Mouse (Mus musculus): ENCODE data around the gene Vps35l.

Vps35l gene

GRCm38 (mm10) chr7:118777598-118778394 is 37.8 kb downstream of the Vps35l start:
- no peak for DNase-seq (ENCODE audit: low read depth, low spot score)

GRCm38 (mm10) chr7:118778561-118778960 is 38.5 kb downstream of the Vps35l start:
- DNase-seq (ENCODE audit: low read depth, low spot score): no peak

- no peak for DNase-seq (ENCODE audit: low read depth, low spot score)
These were observed 43.4 kb downstream of the Vps35l start for GRCm38 (mm10) chr7:118783305-118784001.

GRCm38 (mm10) chr7:118786091-118786490 is 46.1 kb downstream of the Vps35l start:
- no peak for DNase-seq (ENCODE audit: low read depth, low spot score)

- DNase-seq (ENCODE audit: low read depth, low spot score): no peak
These were observed 47.3 kb downstream of the Vps35l start for GRCm38 (mm10) chr7:118787326-118787725.

GRCm38 (mm10) chr7:118788481-118788880 is 48.5 kb downstream of the Vps35l start:
- DNase-seq (ENCODE audit: low read depth, low spot score): no peak

GRCm38 (mm10) chr7:118790292-118790691 is 50.3 kb downstream of the Vps35l start:
- no peak for DNase-seq (ENCODE audit: low read depth, low spot score)

- DNase-seq (ENCODE audit: low read depth, low spot score): no peak
These were observed 53.9 kb downstream of the Vps35l start for GRCm38 (mm10) chr7:118793899-118794298.

- no peak for DNase-seq (ENCODE audit: low read depth, low spot score)
These were observed 55.8 kb downstream of the Vps35l start for GRCm38 (mm10) chr7:118795779-118796178.

GRCm38 (mm10) chr7:118796838-118797237 is 56.8 kb downstream of the Vps35l start:
- no peak for DNase-seq (ENCODE audit: low read depth, low spot score)

GRCm38 (mm10) chr7:118797600-118797999 is 57.6 kb downstream of the Vps35l start:
- DNase-seq (ENCODE audit: low read depth, low spot score): no peak

- DNase-seq (ENCODE audit: low read depth, low spot score): no peak
These were observed 58.1 kb downstream of the Vps35l start for GRCm38 (mm10) chr7:118798105-118798570.

GRCm38 (mm10) chr7:118800112-118800734 is 60.2 kb downstream of the Vps35l start:
- no peak for DNase-seq (ENCODE audit: low read depth, low spot score)

GRCm38 (mm10) chr7:118801791-118802190 is 61.8 kb downstream of the Vps35l start:
- no peak for DNase-seq (ENCODE audit: low read depth, low spot score)

- DNase-seq (ENCODE audit: low read depth, low spot score): no peak
These were observed 63.4 kb downstream of the Vps35l start for GRCm38 (mm10) chr7:118803425-118803824.

GRCm38 (mm10) chr7:118806631-118807411 is 66.8 kb downstream of the Vps35l start:
- no peak for DNase-seq (ENCODE audit: low read depth, low spot score)

- no peak for DNase-seq (ENCODE audit: low read depth, low spot score)
These were observed 67.9 kb downstream of the Vps35l start for GRCm38 (mm10) chr7:118807899-118808298.

- DNase-seq (ENCODE audit: low read depth, low spot score): no peak
These were observed 71.5 kb downstream of the Vps35l start for GRCm38 (mm10) chr7:118811407-118812106.

- DNase-seq (ENCODE audit: low read depth, low spot score): no peak
These were observed 73.6 kb downstream of the Vps35l start for GRCm38 (mm10) chr7:118813592-118813991.

- no peak for DNase-seq (ENCODE audit: low read depth, low spot score)
These were observed 76.2 kb downstream of the Vps35l start for GRCm38 (mm10) chr7:118816275-118816674.

GRCm38 (mm10) chr7:118817741-118818140 is 77.7 kb downstream of the Vps35l start:
- DNase-seq (ENCODE audit: low read depth, low spot score): no peak
